Mouse (Mus musculus): Measurements from ENCODE around the gene Zbtb17.

GRCm38 (mm10) chr4:141469343-141469742 is 24.9 kb downstream of the Zbtb17 start:
- TF ChIP-seq CTCF (IDR thresholded peaks at IDR 0.05; ENCODE audit: low read depth, low read length): no peak
- TF ChIP-seq POLR2A (IDR thresholded peaks at IDR 0.05; ENCODE audit: borderline replicate concordance, low read depth, low read length): no peak
